Mouse (Mus musculus): Measurements from ENCODE around the gene Snx20.
"Not testable (repeated sequence)": the region's sequence is repeated elsewhere in the genome, so short reads cannot be mapped to it uniquely, and the experiment has no call there.

The Snx20 gene

DNA sequence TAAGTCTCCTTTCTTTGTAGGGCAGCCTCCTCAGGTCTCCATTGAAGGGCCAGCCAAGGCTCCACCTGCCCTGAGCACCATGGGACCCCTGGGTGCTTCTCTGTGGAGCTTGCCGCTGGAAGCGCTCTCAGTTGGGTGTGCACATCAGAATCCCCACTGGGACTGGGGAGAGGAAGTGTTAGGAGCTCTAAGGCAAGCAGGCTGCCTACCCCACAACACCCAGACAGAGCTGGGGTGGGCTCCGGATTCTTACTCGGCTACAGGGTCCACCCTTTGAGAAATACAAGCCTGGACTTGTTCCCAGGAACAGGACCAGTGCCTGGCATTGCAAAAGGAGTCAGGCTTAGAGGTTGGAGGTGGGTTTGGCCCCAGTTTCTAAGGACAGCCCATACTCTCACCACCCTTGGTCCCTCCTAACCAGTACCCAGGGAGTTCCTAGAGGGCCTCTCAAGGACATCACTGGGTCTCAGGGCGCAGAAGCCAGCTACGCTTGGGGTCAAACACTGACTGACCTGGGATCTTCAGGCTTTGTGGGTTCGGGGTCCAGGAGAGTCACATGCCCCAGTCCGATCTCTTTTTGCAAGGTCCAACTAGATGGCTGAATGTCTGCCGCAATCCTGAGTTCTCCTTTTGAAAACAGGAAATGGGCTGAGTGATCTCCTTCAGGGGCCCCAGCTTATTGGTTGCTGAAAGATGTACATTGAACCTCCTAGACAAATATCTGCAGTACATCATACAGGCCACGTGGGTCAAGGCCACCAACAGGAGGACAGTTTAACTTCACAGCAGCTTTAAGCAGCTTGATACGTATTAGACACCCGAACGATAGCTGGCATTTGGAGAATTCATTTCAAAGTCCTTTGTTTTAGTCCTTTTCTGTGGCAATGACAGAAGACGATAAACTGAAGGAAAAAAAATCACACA is at the start of gene Snx20:
Gene Snx20, minus strand, starts transcription at position 655 of the 924 bp plus-strand sequence.
- in situ Hi-C loops (cut with MboI; ENCODE audit: low sequenced_read_pairs), result no loop called here

DNA sequence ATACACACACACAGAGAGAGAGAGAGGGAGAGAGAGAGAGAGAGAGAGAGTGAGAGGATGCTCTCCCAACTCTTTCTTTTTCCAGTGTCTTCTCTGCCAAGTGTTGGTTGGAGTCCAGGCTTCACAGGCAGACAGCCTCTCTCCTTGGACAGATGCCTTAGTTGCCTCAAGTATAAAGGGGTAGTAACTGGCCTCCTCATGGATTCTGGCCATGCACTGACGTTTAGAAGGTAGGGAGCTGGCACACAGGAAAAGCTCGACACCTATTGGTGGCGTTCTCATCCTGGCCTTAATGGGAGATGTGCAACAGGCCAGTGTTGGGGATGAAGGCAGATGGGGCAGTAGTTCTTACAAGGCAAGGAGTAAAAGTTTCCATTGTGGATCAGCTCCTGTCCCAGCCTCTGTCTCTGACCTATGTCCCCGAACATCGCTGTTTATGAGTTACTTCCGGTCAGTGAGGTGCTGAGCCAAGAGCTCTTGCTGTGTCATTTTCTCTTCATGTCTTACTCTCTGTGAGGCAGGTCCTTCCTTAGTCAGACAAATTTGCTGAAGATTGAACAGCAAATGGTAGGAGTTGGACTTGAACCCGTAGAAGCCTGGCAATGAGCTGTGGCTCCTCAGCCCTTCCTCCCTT is 47.8 kb upstream of the Snx20 start:
- in situ Hi-C loops (cut with MboI; ENCODE audit: low sequenced_read_pairs), result no loop called here

DNA sequence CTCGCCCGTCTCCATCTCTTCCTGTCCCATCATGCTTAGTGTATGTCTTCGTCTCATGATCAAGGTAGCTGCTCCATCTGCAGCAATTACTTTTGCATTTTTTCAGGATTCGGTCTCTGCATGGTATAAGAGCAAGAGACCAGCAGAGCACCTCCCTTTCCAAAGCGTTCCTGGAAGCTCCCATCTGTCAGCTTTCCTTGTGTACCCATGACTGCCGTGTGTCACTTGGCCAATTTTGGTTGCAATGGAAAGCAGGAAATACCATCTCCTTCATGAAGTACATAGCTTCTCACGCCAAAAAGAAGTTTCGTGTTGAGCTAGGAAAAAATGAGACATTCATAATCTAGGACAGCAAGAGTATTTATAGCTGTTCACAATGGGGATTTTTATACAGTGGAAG is 45.1 kb upstream of the Snx20 start:
- in situ Hi-C loops (cut with MboI; ENCODE audit: low sequenced_read_pairs), result no loop called here

GRCm38 (mm10) chr8:88680566-88680965 is 44.6 kb upstream of the Snx20 start:
- in situ Hi-C loops (cut with MboI; ENCODE audit: low sequenced_read_pairs), result no loop called here

DNA sequence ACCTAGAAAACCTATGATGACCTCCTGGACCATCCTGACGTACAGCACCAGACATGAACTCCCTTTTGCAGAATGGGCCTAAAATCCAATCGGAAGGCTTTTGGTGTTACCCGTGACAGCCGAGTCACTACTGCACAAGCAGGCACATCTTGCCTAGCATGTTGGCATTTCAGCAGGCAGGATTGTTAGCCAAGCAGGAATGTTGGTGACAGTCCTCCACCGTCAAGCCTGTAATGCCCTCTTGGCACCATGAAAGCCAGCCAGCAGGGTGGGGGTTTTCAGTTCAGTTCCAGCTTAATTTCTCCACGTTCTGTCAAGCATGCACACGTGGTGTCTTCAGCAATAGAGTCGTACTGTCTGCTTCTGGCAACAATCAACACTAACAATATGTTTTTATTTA is 41.1 kb upstream of the Snx20 start:
- in situ Hi-C loops (cut with MboI; ENCODE audit: low sequenced_read_pairs), result no loop called here

DNA sequence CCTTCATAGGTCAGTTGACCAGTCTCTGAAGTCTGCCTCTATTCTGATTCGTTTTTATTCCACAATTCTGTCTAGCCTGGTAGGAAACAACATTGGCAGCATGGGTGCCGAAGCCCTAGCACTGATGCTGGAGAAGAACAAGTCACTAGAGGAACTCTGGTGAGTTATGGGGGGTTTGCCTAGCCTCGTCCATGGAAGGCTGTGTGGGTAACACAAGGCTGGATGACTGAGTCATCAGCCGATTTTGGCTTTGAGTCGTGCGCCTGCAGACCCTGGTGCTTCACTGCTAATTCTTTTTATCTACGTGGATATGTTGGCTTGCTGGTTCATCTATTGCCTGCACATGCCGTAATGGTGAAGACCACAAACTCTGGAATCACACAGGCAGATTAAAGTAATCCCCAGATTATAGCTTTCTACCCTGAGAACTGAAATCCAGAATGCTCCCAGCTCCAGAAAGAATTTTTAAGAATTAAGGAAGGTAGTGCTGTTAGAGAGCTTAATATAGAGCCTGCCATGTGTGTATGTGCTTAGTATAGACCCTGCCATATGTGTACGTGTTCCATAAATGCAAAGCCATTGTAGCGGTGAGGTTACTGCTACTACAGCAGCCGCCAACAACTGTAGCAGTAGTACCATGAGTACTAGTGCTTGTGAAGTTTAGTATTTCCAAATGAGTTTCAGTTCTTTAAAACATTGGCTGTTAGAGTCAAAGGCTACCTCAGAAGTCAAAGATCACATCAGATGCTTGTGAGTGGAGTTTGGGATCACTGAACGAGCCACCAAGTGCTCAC is 39.6 kb upstream of the Snx20 start:
- in situ Hi-C loops (cut with MboI; ENCODE audit: low sequenced_read_pairs), result no loop called here

GRCm38 (mm10) chr8:88673859-88674258 is 37.9 kb upstream of the Snx20 start:
- in situ Hi-C loops (cut with MboI; ENCODE audit: low sequenced_read_pairs), result no loop called here

DNA sequence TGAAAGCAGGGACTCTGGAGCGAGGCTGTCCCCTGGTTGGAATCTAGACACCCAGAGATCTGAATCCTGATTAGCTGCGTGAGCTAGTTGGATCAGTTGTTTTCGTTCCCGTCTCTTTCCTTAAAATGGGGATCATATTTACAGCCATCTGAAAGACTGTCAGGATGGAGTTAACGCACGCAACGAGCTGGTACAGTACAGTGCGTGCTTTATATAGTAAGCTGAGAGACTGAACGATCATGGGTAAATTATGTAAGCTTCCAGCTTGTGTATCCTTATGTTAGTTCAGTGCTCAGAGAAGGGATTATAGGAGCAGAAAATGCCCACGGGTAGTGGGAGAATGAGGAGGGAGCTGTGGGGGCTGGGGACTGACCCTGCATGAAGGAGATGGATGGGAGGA is 35.6 kb upstream of the Snx20 start:
- in situ Hi-C loops (cut with MboI; ENCODE audit: low sequenced_read_pairs), result no loop called here

DNA sequence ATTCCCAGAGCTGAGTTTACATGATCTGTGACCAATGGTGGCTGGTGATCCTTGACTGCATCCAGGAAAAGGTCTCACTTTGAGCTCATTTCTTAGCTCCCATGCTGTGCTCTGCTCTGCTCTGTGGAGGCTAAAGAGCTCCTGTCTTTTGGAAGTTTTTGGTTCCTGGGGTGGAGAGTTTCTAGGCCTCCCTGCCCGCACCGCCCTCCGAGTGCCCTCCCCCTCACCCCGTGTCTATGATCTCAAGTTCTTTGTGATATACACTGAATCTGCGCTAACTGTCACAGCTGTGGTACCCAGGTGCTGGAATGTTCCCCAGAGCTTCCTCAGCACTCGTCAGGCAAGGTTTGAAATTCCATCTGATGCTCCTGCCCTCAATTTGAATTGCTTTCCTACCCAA is 34.9 kb upstream of the Snx20 start:
- in situ Hi-C loops (cut with MboI; ENCODE audit: low sequenced_read_pairs), result no loop called here

- in situ Hi-C loops (cut with MboI; ENCODE audit: low sequenced_read_pairs), result no loop called here
Measured at GRCm38 (mm10) chr8:88668400-88669086, 32.6 kb upstream of the Snx20 start.

DNA sequence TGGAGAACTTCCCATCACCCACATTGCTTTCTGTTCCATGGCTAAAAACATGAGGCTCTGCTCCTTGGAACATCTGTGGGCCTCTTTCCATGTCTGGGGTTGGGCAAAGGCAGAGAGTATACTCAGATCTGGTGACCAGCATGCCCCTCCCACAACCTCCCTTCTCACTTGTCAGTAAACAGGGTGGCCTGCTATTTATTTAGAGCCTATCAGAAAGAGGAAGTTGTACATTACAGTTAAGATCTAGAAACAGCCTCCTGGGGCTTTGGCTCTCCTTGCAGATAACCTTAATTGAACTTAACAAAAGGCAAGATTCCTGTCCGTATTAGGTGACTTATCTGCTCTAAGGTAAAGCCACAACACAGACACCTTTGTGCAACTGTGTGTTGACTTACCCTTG is 30.5 kb upstream of the Snx20 start:
- in situ Hi-C loops (cut with MboI; ENCODE audit: low sequenced_read_pairs), result no loop called here

- in situ Hi-C loops (cut with MboI; ENCODE audit: low sequenced_read_pairs), result no loop called here
Measured at GRCm38 (mm10) chr8:88664947-88665346, 29.0 kb upstream of the Snx20 start.

- in situ Hi-C loops (cut with MboI; ENCODE audit: low sequenced_read_pairs), result no loop called here
Measured at GRCm38 (mm10) chr8:88664121-88664520, 28.2 kb upstream of the Snx20 start.

- in situ Hi-C loops (cut with MboI; ENCODE audit: low sequenced_read_pairs), result no loop called here
Measured at GRCm38 (mm10) chr8:88662401-88662821, 26.5 kb upstream of the Snx20 start.

DNA sequence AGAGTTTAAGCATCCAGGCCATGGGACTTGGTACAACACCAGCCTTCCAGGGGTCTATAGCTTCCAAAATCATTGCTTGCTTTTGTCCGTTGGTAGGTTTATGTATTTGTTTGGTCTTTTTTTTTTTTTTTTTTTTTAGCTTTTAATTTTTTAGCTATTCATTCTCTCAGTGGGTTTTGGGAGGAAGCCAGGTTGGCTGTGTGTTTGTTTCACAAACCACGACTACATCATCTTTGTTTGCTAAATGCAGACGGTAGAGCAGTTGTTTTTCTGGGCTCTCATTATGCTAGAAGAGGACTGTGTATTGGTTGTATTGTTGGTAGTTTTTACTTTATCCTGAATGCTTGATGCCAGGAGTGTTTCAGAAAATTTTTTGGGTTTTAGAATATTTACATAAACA is 23.9 kb upstream of the Snx20 start:
- in situ Hi-C loops (cut with MboI; ENCODE audit: low sequenced_read_pairs), result no loop called here

GRCm38 (mm10) chr8:88655334-88655733 is 19.4 kb upstream of the Snx20 start:
- in situ Hi-C loops (cut with MboI; ENCODE audit: low sequenced_read_pairs), result no loop called here

- in situ Hi-C loops (cut with MboI; ENCODE audit: low sequenced_read_pairs), result not testable (repeated sequence)
Measured at GRCm38 (mm10) chr8:88651122-88651521, 15.2 kb upstream of the Snx20 start.

- in situ Hi-C loops (cut with MboI; ENCODE audit: low sequenced_read_pairs), result no loop called here
Measured at GRCm38 (mm10) chr8:88650016-88650708, 14.2 kb upstream of the Snx20 start.

GRCm38 (mm10) chr8:88648322-88648721 is 12.4 kb upstream of the Snx20 start:
- in situ Hi-C loops (cut with MboI; ENCODE audit: low sequenced_read_pairs), result no loop called here
